Mouse (Mus musculus): ENCODE results near the gene Mamdc2. TPM values are rescaled to one million over a fixed set of nuclear protein-coding genes. Genes with fewer than 3 reads are reported as not detected.

Gene Mamdc2
- total RNA-seq, 2 experiments from 2014 or later = 2.4 to 2.6 TPM

GRCm38 (mm10) chr19:23354738-23355137, 93.5 kb downstream of the Mamdc2 start:
- peak; percentile 12 for DNase-seq

GRCm38 (mm10) chr19:23353881-23354401, 94.3 kb downstream of the Mamdc2 start:
- DNase-seq = peak; percentile 29

- no peak for DNase-seq
Measured at GRCm38 (mm10) chr19:23353161-23353560, 95.1 kb downstream of the Mamdc2 start.

- peak; percentile 28 for DNase-seq
Measured at GRCm38 (mm10) chr19:23351808-23352491, 96.3 kb downstream of the Mamdc2 start.

- no peak for DNase-seq
Measured at GRCm38 (mm10) chr19:23349930-23350329, 98.3 kb downstream of the Mamdc2 start.

GRCm38 (mm10) chr19:23342782-23343181, 105.5 kb downstream of the Mamdc2 start:
- DNase-seq = no peak

- DNase-seq = no peak
Measured at GRCm38 (mm10) chr19:23332883-23333282, 115.4 kb downstream of the Mamdc2 start.

GRCm38 (mm10) chr19:23330842-23331241, 117.4 kb downstream of the Mamdc2 start:
- DNase-seq = no peak

GRCm38 (mm10) chr19:23329346-23329745, 118.9 kb downstream of the Mamdc2 start:
- DNase-seq = no peak

DNA sequence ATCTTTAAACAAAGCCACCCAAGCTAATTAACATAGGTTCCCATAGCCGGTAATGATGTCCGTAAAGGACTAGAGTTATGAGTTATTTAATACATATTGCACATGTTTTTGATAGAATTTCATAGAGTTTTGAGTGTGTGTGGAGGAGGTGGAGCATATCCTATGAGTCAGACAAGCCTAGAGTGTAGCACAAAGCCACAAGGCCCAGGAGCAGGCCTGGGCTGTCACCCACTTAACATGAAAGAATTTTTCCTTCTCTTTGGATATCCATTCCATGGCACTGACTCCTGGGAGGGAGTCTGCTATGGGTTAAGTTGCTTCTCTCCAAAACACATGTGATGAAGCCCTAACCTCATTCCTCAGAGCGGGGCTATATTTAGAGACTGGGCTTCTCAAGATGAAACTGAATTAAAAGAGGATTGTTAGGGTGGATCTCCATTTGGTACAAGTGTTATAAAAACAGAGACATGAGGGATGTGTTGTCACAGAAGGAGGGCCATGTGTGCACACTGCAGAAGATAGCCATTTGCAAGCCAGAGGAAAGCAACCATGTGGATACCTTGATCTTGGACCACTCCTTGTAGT, 121.1 kb downstream of the Mamdc2 start:
- DNase-seq = no peak

DNA sequence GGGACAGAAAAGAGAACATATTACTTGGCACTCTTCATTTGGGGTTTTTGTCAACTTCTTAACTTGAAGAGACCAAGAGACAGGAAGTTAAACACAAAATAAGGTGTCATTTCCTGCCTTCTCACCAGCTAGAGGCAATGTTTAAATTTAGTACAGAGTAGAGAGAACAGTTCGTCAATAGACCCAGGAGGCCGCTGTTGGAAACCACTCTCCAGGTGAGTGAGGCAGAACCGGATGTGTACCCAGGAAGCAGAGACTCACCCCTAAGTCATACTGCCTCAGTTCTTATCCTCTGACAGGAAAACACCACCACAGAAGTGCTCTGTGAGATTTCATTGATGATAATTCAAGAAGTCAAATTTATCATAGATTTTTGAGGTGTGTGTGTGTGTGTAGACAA, 125.1 kb downstream of the Mamdc2 start:
- no peak for DNase-seq

GRCm38 (mm10) chr19:23317989-23318358, 130.3 kb downstream of the Mamdc2 start:
- no peak for DNase-seq

- DNase-seq = no peak
Measured at GRCm38 (mm10) chr19:23317295-23317988, 130.8 kb downstream of the Mamdc2 start.

DNA sequence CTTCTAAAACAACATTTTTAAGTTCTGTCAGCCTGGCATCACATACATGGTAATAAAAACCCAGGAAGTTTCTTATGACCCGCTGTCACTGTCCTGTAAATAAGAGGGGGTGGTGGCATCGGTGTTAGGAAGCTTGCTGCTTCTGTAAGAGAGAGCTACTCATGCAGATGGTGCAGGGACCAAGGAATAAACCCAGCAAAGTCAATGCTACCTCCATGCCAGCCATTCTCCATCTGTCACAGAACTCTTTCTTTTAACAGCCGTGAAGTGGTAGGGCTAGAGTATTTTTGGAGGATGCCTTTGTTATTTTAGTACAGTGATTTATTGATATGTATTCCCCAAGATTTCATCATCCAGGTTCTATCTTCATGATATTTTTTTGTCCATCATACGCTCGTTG, 131.4 kb downstream of the Mamdc2 start:
- no peak for DNase-seq

DNA sequence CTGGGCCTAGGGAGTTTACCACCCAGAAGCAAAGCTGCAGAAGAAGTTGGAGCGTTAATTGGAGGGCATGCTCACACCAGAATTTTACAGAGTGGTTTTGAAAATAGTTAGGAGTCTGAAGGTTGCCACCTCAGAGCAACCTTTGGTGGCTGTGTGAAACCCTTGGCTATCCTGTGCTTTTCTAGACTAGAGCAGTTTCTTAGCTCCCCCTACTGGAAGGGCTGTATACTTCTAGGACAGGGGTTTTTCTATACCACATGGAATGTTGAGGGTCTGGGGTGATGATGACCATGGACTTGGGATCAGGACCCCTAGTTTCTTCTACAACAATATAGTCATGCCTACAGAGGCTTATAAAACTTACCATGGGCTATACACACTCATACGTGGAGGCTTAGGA, 138.3 kb downstream of the Mamdc2 start:
- no peak for DNase-seq

GRCm38 (mm10) chr19:23306671-23307070, 141.6 kb downstream of the Mamdc2 start:
- DNase-seq = no peak

DNA sequence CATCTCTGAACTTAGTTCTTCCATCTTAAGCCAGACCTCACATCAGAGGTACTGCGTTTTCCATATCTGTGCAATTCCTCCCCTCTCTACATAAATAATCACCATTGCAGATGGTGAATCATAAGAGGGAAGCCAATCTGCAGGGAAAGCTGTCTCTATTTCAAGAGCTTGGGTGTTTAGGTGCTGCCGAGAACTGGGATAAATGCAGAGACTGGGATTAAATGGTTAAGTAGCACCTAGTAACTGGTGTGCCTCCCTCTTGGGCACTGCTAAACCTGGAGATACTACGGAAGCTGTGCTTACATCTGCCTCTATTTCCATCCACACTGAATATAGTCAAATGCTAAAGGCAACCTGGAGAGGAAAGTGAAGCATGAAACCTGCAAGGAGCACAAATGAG, 148.3 kb downstream of the Mamdc2 start:
- DNase-seq = no peak

- DNase-seq = no peak
Measured at GRCm38 (mm10) chr19:23298917-23299316, 149.3 kb downstream of the Mamdc2 start.

GRCm38 (mm10) chr19:23297191-23297590, 151.1 kb downstream of the Mamdc2 start:
- no peak for DNase-seq

- no peak for DNase-seq
Measured at GRCm38 (mm10) chr19:23289251-23289650, 159.0 kb downstream of the Mamdc2 start.

- no peak for DNase-seq
Measured at GRCm38 (mm10) chr19:23281911-23282660, 166.2 kb downstream of the Mamdc2 start.

- no peak for DNase-seq
Measured at GRCm38 (mm10) chr19:23274054-23274724, 174.1 kb downstream of the Mamdc2 start.
